Mouse (Mus musculus): Measurements from ENCODE around the gene Stxbp6. TPM values are rescaled to one million over a fixed set of nuclear protein-coding genes. Genes with fewer than 3 reads are reported as not detected.

Gene Stxbp6
- polyA plus RNA-seq, 1 experiment = 8.4 TPM

- Histone ChIP-seq H3K9me3 (replicated peaks; ENCODE audit: control insufficient read depth, insufficient read depth, low read length, poor library complexity, severe bottlenecking) (no peaks in the 10 kb centered on the region), H3K9ac (ENCODE audit: low read depth, poor library complexity, severe bottlenecking) (peak overlapping the region; percentile 72), H3K27me3 (ENCODE audit: control insufficient read depth, insufficient read depth, low read length, poor library complexity, severe bottlenecking) (no peaks in the 10 kb centered on the region; the same call in 1 of the 2 replicates), H3K27ac (ENCODE audit: insufficient read depth, low read length) (no peak overlapping the region), H3K4me1 (ENCODE audit: control insufficient read depth, insufficient read depth, low read length) (no peaks in the 10 kb centered on the region), H3K36me3 (ENCODE audit: control insufficient read depth, insufficient read depth, low read length, poor library complexity, severe bottlenecking) (no peaks in the 10 kb centered on the region), H3K4me3 (ENCODE audit: low read depth, low read length) (peak overlapping the region; percentile 82)
- no peak for TF ChIP-seq CTCF (IDR thresholded peaks at IDR 0.05; ENCODE audit: low read depth, low read length)
Observed at GRCm38 (mm10) chr12:45073331-45074041, 1.0 kb downstream of the Stxbp6 start.

GRCm38 (mm10) chr12:45072185-45072584 is 2.3 kb downstream of the Stxbp6 start:
- Histone ChIP-seq H3K9me3 (replicated peaks; ENCODE audit: control insufficient read depth, insufficient read depth, low read length, poor library complexity, severe bottlenecking) (no peaks in the 10 kb centered on the region), H3K9ac (ENCODE audit: low read depth, poor library complexity, severe bottlenecking) (no peak overlapping the region), H3K36me3 (ENCODE audit: control insufficient read depth, insufficient read depth, low read length, poor library complexity, severe bottlenecking) (no peaks in the 10 kb centered on the region), H3K4me3 (ENCODE audit: low read depth, low read length) (no peak overlapping the region), H3K4me1 (ENCODE audit: control insufficient read depth, insufficient read depth, low read length) (no peaks in the 10 kb centered on the region), H3K27me3 (ENCODE audit: control insufficient read depth, insufficient read depth, low read length, poor library complexity, severe bottlenecking) (no peaks in the 10 kb centered on the region; the same call in 1 of the 2 replicates), H3K27ac (ENCODE audit: insufficient read depth, low read length) (no peak overlapping the region)
- TF ChIP-seq CTCF (IDR thresholded peaks at IDR 0.05; ENCODE audit: low read depth, low read length) (no peak), POLR2A (IDR thresholded peaks at IDR 0.05; ENCODE audit: insufficient read depth, low read length) (no peak), EP300 (IDR thresholded peaks at IDR 0.05; ENCODE audit: insufficient read depth, low read depth, low read length) (no peak)

- Histone ChIP-seq H3K4me3 (ENCODE audit: low read depth, low read length) (no peak overlapping the region), H3K4me1 (ENCODE audit: control insufficient read depth, insufficient read depth, low read length) (no peaks in the 10 kb centered on the region), H3K36me3 (ENCODE audit: control insufficient read depth, insufficient read depth, low read length, poor library complexity, severe bottlenecking) (no peaks in the 10 kb centered on the region), H3K9ac (ENCODE audit: low read depth, poor library complexity, severe bottlenecking) (no peak overlapping the region), H3K27ac (ENCODE audit: insufficient read depth, low read length) (no peak overlapping the region), H3K27me3 (ENCODE audit: control insufficient read depth, insufficient read depth, low read length, poor library complexity, severe bottlenecking) (no peaks in the 10 kb centered on the region; the same call in 1 of the 2 replicates), H3K9me3 (replicated peaks; ENCODE audit: control insufficient read depth, insufficient read depth, low read length, poor library complexity, severe bottlenecking) (no peaks in the 10 kb centered on the region)
- TF ChIP-seq POLR2A (IDR thresholded peaks at IDR 0.05; ENCODE audit: insufficient read depth, low read length) (no peak), CTCF (IDR thresholded peaks at IDR 0.05; ENCODE audit: low read depth, low read length) (no peak), EP300 (IDR thresholded peaks at IDR 0.05; ENCODE audit: insufficient read depth, low read depth, low read length) (no peak)
Observed at GRCm38 (mm10) chr12:45070186-45070585, 4.3 kb downstream of the Stxbp6 start.

- H3K27ac ChIP-seq (ENCODE audit: insufficient read depth, low read length) = no peak overlapping the region
- no peaks in the 10 kb centered on the region for H3K9me3 ChIP-seq (replicated peaks; ENCODE audit: control insufficient read depth, insufficient read depth, low read length, poor library complexity, severe bottlenecking)
- H3K27me3 ChIP-seq (ENCODE audit: control insufficient read depth, insufficient read depth, low read length, poor library complexity, severe bottlenecking) = no peaks in the 10 kb centered on the region; the same call in 1 of the 2 replicates
- H3K36me3 ChIP-seq (ENCODE audit: control insufficient read depth, insufficient read depth, low read length, poor library complexity, severe bottlenecking) = no peaks in the 10 kb centered on the region
- no peak for TF ChIP-seq POLR2A (IDR thresholded peaks at IDR 0.05; ENCODE audit: insufficient read depth, low read length)
- no peak for TF ChIP-seq EP300 (IDR thresholded peaks at IDR 0.05; ENCODE audit: insufficient read depth, low read depth, low read length)
- TF ChIP-seq CTCF (IDR thresholded peaks at IDR 0.05; ENCODE audit: low read depth, low read length) = no peak
- no peaks in the 10 kb centered on the region for H3K4me1 ChIP-seq (ENCODE audit: control insufficient read depth, insufficient read depth, low read length)
- no peak overlapping the region for H3K9ac ChIP-seq (ENCODE audit: low read depth, poor library complexity, severe bottlenecking)
- no peak overlapping the region for H3K4me3 ChIP-seq (ENCODE audit: low read depth, low read length)
Observed at GRCm38 (mm10) chr12:45068145-45068754, 6.3 kb downstream of the Stxbp6 start.

GRCm38 (mm10) chr12:45067686-45068085 is 6.8 kb downstream of the Stxbp6 start:
- H3K36me3 ChIP-seq (ENCODE audit: control insufficient read depth, insufficient read depth, low read length, poor library complexity, severe bottlenecking) = no peaks in the 10 kb centered on the region
- H3K4me1 ChIP-seq (ENCODE audit: control insufficient read depth, insufficient read depth, low read length) = no peaks in the 10 kb centered on the region
- H3K4me3 ChIP-seq (ENCODE audit: low read depth, low read length) = no peak overlapping the region
- no peaks in the 10 kb centered on the region for H3K9me3 ChIP-seq (replicated peaks; ENCODE audit: control insufficient read depth, insufficient read depth, low read length, poor library complexity, severe bottlenecking)
- TF ChIP-seq POLR2A (IDR thresholded peaks at IDR 0.05; ENCODE audit: insufficient read depth, low read length) (no peak), CTCF (IDR thresholded peaks at IDR 0.05; ENCODE audit: low read depth, low read length) (no peak), EP300 (IDR thresholded peaks at IDR 0.05; ENCODE audit: insufficient read depth, low read depth, low read length) (no peak)
- H3K27ac ChIP-seq (ENCODE audit: insufficient read depth, low read length) = no peak overlapping the region
- no peaks in the 10 kb centered on the region; the same call in 1 of the 2 replicates for H3K27me3 ChIP-seq (ENCODE audit: control insufficient read depth, insufficient read depth, low read length, poor library complexity, severe bottlenecking)
- H3K9ac ChIP-seq (ENCODE audit: low read depth, poor library complexity, severe bottlenecking) = no peak overlapping the region

GRCm38 (mm10) chr12:45067047-45067685 is 7.3 kb downstream of the Stxbp6 start:
- Histone ChIP-seq H3K4me3 (ENCODE audit: low read depth, low read length) (no peak overlapping the region), H3K4me1 (ENCODE audit: control insufficient read depth, insufficient read depth, low read length) (no peaks in the 10 kb centered on the region), H3K27ac (ENCODE audit: insufficient read depth, low read length) (no peak overlapping the region), H3K9me3 (replicated peaks; ENCODE audit: control insufficient read depth, insufficient read depth, low read length, poor library complexity, severe bottlenecking) (no peaks in the 10 kb centered on the region), H3K9ac (ENCODE audit: low read depth, poor library complexity, severe bottlenecking) (no peak overlapping the region), H3K36me3 (ENCODE audit: control insufficient read depth, insufficient read depth, low read length, poor library complexity, severe bottlenecking) (no peaks in the 10 kb centered on the region), H3K27me3 (ENCODE audit: control insufficient read depth, insufficient read depth, low read length, poor library complexity, severe bottlenecking) (no peaks in the 10 kb centered on the region; the same call in 1 of the 2 replicates)
- TF ChIP-seq CTCF (IDR thresholded peaks at IDR 0.05; ENCODE audit: low read depth, low read length) = no peak
- TF ChIP-seq POLR2A (IDR thresholded peaks at IDR 0.05; ENCODE audit: insufficient read depth, low read length) = no peak
- TF ChIP-seq EP300 (IDR thresholded peaks at IDR 0.05; ENCODE audit: insufficient read depth, low read depth, low read length) = no peak
